Mouse (Mus musculus): Measurements from ENCODE around the gene Syt12.
A peak's percentile ranks its signal among the peaks of the same experiment; 100 is the strongest.

Syt12 gene

DNA sequence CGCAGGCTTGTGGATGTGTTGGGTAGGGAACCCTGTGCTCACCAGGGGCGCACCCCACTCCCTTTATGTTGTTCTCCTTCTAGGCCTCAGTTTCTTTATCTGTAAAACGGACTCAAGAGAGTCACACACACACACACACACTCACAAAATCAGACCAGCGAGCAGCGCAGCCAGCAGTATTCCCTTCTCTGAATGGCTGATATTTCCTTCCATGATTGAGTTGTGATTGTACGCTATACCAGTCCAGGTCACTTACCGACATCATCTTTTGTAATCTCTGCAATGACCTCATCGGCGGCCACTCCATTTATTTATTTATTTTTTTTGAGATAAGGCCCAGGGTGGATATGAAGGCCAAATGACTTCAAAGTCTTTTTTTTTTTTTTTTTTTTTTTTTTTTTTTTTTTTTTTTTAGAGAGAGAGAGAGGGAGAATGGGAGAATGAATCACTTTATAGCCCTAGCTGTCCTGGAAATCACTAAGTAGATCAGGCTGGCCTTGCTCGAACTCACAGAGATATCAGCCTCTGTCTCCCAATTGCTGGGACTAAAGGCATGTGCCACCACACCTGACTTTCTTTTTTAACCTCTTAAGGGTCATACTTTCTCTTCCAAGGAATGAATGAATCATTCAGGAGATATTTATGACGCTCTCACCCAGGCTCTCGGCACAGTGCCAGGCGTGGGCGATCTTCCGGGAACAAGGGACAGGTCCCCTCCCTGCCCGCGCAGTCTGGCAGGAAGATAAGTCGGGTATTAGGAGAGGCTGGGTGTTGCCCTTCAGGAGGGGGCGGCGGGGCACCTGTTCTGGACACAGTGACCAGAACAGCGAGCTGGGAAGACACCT, at the start of gene Syt12:
Syt12 (minus strand) TSS at position 103 of the 845 bp plus-strand sequence.
- DNase-seq: peak; percentile 50

DNA sequence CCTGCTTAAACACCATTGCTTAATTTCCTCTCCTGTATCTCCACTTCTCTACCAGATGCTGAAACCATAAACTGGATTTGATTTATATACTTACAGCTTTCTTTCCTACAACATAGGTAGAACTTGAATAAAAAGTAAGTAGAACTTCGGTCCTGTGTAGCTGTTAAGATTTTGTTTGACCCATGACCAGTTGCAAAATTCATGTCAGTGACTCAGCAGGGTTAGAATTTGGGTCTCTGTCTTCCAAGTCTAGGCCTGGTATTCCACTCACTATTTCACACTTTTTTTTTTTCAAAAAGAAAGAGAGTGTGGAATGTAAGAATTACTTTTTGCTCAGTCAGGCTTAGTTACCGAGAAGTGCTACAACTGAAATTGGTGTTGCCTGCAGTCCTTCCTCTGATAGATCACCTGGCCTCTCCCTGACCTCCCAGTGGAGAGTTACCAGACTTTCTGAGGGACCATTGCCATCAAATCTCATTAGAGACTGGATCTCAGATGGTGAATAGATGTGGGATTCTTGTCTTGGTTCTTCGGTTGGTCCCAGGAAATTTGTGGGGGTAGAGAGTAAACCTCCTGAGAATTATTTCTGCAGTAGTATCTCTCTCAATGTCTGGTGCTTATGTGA, 44.3 kb upstream of the Syt12 start:
- DNase-seq: no peak

DNA sequence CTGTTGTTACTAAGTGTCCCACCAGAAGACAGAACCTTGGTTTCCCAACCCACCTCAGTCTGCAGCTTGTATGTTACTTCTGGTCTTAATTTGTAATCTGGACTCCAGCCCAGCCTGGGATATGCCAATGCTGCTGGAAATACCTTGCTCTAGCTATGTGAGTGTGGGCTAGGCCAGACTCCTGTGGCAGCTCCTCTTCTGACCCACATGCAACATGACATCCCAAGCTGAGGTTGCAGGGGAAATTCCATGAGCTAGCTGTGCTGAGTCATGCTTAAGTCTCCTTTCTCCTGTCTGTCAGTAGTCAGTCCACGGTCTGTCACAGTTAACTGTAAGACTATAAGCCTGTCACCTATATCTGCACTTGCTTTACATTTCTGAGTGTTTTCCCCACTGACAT, 40.2 kb upstream of the Syt12 start:
- DNase-seq: no peak

GRCm38 (mm10) chr19:4516288-4516687, 39.0 kb upstream of the Syt12 start:
- DNase-seq: no peak

DNA sequence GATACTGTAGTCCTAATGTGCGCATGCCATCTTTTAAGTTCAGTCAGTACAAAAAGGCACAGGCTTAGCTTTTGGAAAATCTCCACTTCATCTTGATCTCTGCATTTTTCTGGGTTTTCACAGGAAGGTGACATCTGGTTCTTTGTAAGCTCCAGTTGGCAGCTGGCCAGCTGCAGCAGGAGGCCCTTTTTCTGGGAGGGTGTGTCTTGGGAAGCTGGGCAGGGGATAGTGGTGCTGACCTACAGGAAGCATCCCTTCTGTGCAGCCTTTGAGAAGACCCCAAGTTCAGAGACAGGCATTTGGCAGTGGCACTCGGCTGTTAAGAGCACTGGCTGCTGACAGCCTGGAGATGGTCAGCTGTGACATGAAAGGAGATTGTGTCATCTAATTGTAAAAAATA, 38.5 kb upstream of the Syt12 start:
- DNase-seq: no peak

DNA sequence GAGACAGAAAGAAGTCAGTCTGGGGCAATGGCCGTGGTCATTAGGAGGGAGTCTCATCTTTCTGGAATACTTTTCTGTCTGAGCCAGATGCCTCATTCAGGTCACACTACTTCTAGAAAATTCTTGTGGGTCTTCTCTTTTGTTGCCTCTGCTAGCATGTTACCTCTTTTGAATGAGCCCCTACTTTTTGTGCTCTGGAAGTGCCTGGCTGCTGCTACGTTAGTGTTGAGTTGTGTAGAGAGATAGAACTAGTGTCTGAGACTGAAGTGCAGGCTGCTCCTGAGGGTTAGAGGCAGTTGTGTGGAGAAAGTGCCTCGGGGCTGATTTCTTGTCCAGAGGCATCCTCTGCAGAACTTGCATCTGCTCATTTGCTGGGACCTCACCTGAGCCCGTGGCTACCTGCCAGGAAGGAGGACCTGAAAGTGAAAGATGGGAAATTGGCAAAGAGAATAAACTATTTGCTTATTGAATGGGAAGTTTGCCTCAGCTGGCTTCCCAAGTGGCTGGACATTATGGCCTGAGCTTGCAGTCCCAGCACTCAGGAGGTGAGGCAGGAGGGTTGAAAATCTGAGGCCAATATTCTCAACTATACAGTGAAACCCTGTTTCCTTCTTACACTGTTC, 36.1 kb upstream of the Syt12 start:
- no peak for DNase-seq

DNA sequence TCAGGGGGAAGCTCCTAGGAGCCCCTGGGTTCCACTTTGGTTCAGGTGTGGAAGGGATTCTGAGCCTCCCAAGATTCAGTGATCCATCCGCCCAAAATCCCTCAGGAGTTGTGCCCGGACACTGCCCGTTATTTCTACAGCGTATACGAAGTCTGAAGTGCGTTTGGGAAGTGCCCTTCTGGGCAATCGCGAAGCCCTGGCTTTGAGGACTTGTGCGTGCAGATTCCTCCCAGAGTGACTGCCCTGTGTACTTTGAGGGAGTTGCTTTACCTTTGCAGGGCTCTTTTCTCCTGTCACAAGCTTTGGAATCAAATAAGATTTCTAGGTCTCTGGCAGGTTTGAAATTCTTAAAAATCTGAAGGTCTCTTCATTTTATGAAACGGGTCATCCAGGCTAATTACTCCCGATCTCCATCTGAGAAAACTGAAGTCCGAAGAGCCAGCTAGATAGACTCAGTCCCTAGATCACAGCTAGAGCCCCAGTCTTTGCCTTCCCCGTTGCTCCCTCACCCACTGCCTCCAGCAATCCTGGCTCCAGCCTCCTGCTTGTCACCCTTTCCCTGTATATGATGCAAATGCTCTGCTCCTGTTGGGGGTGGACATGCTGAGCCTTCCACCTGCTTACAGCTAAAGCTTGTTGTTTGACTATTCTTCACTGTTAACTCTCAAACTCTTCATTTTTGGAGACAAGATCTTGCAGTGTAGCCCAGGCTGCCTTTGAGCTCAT, 34.0 kb upstream of the Syt12 start:
- DNase-seq: no peak

DNA sequence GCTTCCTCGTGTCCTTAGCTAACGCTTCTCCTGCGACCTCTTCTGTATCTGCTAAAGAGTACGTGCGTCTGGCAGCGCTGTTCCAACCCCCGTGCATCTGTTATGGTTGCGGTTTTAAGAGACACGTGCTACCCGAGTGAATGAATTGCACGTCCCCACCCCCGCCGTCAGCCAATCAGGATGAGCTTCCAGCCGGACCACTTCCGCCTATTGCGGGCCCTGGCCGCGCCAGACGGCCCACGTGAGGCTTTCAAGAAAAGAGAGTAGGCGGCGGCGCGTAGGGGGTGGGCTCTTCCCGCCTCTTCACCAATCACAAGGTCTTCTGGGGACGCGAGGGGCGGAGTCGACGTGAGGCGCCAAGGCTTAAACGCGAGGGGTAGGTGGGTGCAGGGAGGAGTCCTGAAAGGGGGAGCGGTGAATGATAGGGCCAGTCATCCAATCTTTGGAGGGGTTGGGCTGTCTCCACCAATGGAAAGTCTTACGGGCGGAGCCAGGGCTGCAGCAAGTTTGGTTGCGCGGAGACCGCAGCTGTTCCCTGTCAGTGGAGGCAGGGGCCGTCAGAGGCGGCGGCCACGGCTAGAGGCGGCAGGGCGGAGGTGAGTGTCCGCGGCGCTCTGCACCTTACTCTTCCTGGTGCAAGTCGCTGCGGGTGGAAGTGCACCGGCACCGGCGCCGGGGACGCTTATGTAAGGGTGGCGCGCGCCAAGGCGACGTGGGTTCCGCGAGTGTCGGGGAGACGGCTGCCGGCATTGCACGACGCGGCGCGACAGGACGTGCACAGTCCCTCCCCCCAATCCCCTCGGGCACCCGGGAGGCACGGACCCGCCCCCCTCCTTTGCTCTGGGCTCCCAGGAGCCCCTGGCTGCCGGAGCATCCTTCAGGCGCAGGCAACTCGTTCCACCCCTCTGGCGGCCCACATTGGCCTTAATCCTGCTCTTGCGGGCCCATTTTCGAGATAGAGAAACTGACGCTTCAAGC, 33.0 kb upstream of the Syt12 start, which contains the start of gene Pcx:
Pcx (plus strand) TSS at position 487 of the 978 bp plus-strand sequence.
- DNase-seq: peak; percentile 98

GRCm38 (mm10) chr19:4507746-4508145, 30.5 kb upstream of the Syt12 start:
- no peak for DNase-seq

GRCm38 (mm10) chr19:4504830-4505229, 27.6 kb upstream of the Syt12 start:
- no peak for DNase-seq

DNA sequence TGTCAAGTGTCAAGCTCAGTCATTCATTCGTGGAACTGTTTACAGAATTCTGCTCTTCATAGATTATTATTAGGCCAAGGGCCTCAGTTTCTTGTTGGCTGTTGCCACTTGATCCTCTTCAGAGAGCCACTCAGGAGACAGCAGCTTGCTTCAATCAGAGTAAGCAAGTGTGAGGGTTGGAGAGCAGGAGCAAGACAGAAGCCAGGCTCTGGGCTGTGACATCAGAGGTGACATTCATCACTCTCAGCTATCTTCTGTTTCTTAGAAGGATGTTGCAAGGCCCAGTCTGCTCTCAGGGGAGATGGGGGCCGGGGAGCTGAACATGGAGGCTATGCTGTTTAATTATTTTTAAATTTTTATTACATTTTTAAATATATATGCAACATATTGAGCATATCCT, 25.5 kb upstream of the Syt12 start:
- DNase-seq: no peak

- DNase-seq: no peak
Measured at GRCm38 (mm10) chr19:4498062-4498933, 21.1 kb upstream of the Syt12 start, which contains the start of gene 2010003K11Rik. TSS of gene 2010003K11Rik (minus strand) at chr19:4498583.

DNA sequence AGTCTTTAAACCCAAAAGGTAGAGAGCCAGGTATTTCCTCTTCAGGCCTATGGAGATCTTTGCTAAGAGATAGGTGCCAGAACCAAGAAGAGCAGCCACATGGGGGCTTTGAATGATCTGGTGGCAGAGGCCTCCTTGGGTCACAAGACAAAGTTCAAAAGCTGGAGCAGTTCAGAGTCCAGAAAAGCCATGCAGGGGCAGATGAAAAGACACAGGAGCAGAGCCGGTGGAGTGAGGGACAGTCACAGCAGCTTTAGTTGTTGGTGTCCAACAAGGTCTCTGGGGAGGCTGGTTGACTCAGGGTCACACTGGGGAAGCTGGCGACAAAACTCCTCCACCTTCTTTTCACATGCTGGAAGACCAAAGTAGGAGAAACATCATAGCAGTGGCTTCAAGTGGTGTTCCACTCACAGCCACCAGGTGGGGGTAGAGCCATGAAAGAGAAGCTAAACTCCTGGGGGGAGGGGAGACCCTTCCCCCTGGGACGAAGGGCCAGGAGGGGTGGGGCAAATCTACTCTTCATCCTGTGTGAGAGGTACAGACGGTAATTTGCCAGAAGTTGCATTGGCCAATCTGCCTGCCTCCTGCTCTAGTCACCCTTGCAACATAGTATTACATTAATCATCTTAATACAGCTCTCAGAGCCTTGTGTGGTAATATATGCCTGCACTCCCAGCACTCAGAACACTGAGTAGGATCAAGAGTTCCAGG, 20.2 kb upstream of the Syt12 start:
- DNase-seq: peak; percentile 81

DNA sequence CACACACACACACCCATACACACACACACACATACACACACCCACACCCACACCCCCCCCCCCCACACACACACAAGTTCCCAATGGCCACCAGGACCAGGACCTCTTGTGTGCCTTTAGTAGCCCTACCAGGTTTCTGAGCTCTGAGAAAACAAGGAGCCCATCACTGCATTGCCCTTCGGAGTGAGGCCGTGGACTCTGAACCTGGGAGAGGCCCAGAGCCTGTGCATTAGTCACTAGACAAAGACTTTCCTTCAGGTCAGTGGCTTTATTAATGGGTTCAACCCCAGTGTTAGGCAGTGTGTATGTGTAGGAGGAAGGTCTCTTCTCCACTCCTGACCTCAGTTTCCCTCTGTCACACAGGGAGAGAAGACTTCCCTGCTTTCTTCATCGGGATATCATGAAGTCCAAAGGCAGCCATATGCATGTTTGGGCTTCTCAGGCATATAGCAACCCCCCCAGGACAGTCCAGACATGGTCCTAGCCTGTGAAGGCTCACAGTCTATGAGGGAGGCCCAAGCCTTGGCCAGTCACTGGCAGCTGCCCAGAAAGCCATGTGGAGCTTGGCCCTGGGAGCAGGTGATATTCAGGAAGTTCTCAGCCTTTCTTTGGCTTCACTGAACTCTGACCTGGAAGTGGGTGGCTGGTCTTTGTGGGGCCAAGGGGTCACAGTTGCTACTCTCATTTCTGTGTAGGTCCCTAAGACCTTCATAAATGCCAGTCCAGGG, 19.5 kb upstream of the Syt12 start:
- DNase-seq: no peak

DNA sequence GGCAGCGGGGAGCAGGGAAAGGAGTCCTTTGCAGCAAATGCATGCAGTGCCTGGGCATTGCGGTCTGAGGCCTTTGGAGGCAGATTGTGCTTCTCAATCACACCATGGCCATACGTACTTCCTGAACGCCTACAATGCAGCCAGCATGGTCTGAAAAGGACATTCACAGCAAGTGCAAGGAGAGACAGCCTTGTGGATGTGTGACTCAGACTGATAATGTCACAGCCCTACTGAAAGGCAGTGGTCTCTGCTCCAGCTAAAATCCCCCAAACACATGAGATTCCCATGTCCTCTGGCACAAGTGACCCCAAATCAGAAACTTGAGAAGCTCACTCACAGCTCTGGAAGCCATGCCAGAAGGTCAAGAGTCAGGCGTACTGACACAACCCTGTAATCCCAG, 18.6 kb upstream of the Syt12 start:
- DNase-seq: no peak

- no peak for DNase-seq
Measured at GRCm38 (mm10) chr19:4494707-4495106, 17.5 kb upstream of the Syt12 start.

DNA sequence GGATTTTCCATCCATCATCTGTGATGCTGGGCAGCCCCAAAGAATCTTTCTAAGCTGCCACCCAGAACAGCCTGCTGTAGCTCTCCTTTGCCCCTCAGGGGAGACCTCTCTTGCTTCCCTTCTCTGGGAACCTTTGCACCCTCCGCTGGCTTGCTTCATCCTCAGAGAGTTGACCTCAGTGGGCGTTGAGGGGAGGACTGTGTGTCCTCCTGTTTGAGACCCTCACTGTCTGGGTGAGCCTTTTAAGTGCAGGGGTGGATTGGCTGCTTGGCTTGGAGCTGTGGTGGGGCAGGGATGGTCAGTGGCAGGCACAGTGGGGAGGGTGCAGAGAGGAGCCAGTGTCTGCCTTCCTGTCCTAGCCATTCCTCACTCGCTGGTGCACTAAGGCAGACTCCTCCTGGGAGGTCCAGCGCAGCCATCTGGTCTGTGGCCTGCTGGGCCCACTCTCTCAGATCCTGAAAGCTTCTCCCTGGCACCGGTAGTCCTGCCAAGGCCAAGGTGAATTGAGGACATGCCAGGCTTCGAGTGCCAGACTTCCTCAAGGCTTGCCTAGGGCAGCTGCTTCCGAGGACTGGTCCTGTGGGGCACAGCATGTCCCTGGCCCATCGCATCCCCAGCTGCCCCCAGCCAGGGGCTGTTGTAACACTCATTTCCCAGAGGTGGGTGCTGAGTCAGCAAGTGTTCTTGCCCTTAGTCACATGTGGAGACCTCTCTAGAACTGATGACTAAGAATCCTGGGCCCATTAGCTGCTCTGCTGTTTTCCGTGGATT, 15.5 kb upstream of the Syt12 start:
- DNase-seq: peak; percentile 32

GRCm38 (mm10) chr19:4491080-4491695, 13.9 kb upstream of the Syt12 start:
- DNase-seq: no peak
